In the genomic region with DNA sequence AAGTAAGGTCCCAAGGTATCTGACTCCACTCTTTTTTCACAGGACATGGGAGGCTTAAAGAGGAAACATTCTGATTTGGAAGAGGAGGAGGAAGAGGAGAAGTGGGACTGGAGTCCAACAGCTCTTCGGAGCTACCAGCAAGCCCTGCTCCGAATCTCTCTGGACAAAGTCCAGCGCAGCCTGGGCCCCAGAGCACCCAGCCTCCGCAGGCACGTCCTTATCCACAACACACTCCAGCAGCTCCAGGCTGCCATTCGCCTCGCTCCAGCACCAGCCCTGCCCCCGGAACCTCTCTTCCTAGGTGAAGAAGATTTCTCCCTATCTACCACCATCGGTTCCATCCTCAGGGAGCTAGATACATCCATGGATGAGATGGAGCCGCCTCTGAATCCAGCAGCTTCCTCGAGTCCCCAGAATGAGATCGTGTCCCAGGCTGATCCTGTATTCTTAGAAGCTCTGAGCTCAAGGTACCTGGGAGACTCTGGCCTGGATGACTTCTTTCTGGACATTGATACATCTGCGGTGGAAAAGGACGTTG, we compare ENCODE assay signal across 13 mouse cellular contexts. TPM values are rescaled to one million over a fixed set of nuclear protein-coding genes. Genes with fewer than 3 reads are reported as not detected.
A peak's percentile ranks its signal among the peaks of the same experiment; 100 is the strongest.
DNase-seq lines count a peak whose midpoint lies in the region; ATAC-seq and TF ChIP-seq lines count a peak whose summit lies in the region.
"Had no signal": no experiment of that assay in that cellular context is flagged by ENCODE, and none has a peak within 500 bp of the region (broad histone marks: within the 10 kb centered on the region; RNA-seq: fewer than 3 reads in every experiment).

No protein-coding gene starts in this region.

- DNase-seq in cerebellum, adult 9-11 months, result peak; percentile 66
- no peak for DNase-seq in cerebellum, adult 8-10 months
- no peak for DNase-seq in hindbrain, embryonic 10.5 days (ENCODE audit: low spot score)
- peak; percentile 59 to 70 for DNase-seq in kidney, adult 8-10 months
- peak; percentile 25 for DNase-seq in liver, postnatal 0 days
- DNase-seq in layer of hippocampus, adult 18-20 months (ENCODE audit: low spot score in 2 of 2), result no peak
- no peak for DNase-seq in layer of hippocampus, postnatal 25 days (ENCODE audit: extremely low spot score in 1 of 2, low spot score in 1 of 2)
- DNase-seq: embryo, embryonic 11 days; gastrocnemius, postnatal 10 days had no signal

- H3K9ac ChIP-seq in hindbrain, embryonic 12.5 days, result 0 out of 2 replicates have a peak overlapping the region, but pooled peaks have one; percentile 23
- H3K9ac ChIP-seq in liver, postnatal 0 days (replicated peaks), result no peak overlapping the region; the same call in none of the 2 replicates
- H3K9ac ChIP-seq: lung, embryonic 15.5 days had no signal

- H3K27ac ChIP-seq in hindbrain, embryonic 12.5 days, result no peak overlapping the region
- no peak overlapping the region for H3K27ac ChIP-seq in hindbrain, embryonic 10.5 days
- peak overlapping the region; percentile 99; the same call in 1 of the 2 replicates for H3K27ac ChIP-seq in liver, postnatal 0 days (ENCODE audit: low read depth)
- H3K27ac ChIP-seq: lung, embryonic 15.5 days had no signal

- WGBS in hindbrain, embryonic 12.5 days, result 96% methylated on average over 14 of the region's 14 CpGs
- 94% methylated on average over 14 of the region's 14 CpGs for WGBS in hindbrain, embryonic 10.5 days
- WGBS in liver, postnatal 0 days (ENCODE audit: insufficient replicate concordance), result 80% methylated on average over 14 of the region's 14 CpGs

- no peak overlapping the region for H3K4me2 ChIP-seq in hindbrain, embryonic 12.5 days (replicated peaks)
- H3K4me2 ChIP-seq in liver, postnatal 0 days (ENCODE audit: low read depth, low read length), result peak overlapping the region; percentile 74
- H3K4me2 ChIP-seq: lung, embryonic 15.5 days had no signal

- TF ChIP-seq CTCF in liver, postnatal 0 days (IDR thresholded peaks at IDR 0.05; ENCODE audit: low read depth), result no peak

- no peak for ATAC-seq in hindbrain, embryonic 12.5 days (ENCODE audit: low FRiP score)
- ATAC-seq in liver, postnatal 0 days, result no peak
- ATAC-seq: forebrain, embryonic 14.5 days had no signal

- peaks cover 21% of the 10 kb centered on the region; the same call in 1 of the 2 replicates for H3K36me3 ChIP-seq in hindbrain, embryonic 12.5 days
- peaks cover 24% of the 10 kb centered on the region for H3K36me3 ChIP-seq in hindbrain, embryonic 10.5 days
- H3K36me3 ChIP-seq in liver, postnatal 0 days (replicated peaks; ENCODE audit: insufficient read depth, low read length), result peaks cover 23% of the 10 kb centered on the region

- no peak for TF ChIP-seq EP300 in liver, postnatal 0 days (IDR thresholded peaks at IDR 0.05; ENCODE audit: low read depth)

- no peak overlapping the region for H3K4me3 ChIP-seq in hindbrain, embryonic 12.5 days
- H3K4me3 ChIP-seq in hindbrain, embryonic 10.5 days, result no peak overlapping the region
- H3K4me3 ChIP-seq in liver, postnatal 0 days (ENCODE audit: low read depth, low read length), result no peak overlapping the region
- H3K4me3 ChIP-seq: lung, embryonic 15.5 days had no signal

- no peaks in the 10 kb centered on the region for H3K27me3 ChIP-seq in hindbrain, embryonic 12.5 days
- H3K27me3 ChIP-seq in hindbrain, embryonic 10.5 days (ENCODE audit: insufficient read depth, poor library complexity, severe bottlenecking), result no peaks in the 10 kb centered on the region
- H3K27me3 ChIP-seq in liver, postnatal 0 days (ENCODE audit: insufficient read depth, low read length), result no peaks in the 10 kb centered on the region
- H3K27me3 ChIP-seq: lung, embryonic 15.5 days had no signal

- no peaks in the 10 kb centered on the region for H3K9me3 ChIP-seq in hindbrain, embryonic 12.5 days (replicated peaks)
- no peaks in the 10 kb centered on the region for H3K9me3 ChIP-seq in hindbrain, embryonic 10.5 days
- H3K9me3 ChIP-seq in liver, postnatal 0 days (ENCODE audit: low read length), result no peaks in the 10 kb centered on the region
- H3K9me3 ChIP-seq: lung, embryonic 15.5 days had no signal

- peaks cover 11% of the 10 kb centered on the region for H3K4me1 ChIP-seq in hindbrain, embryonic 12.5 days
- H3K4me1 ChIP-seq in hindbrain, embryonic 10.5 days (replicated peaks), result peaks cover 18% of the 10 kb centered on the region
- H3K4me1 ChIP-seq in liver, postnatal 0 days (ENCODE audit: insufficient read depth), result peaks cover 52% of the 10 kb centered on the region

RNA-seq across cellular contexts. Expression of gene Sertad3, which starts 2.6 kb away (rescaled TPM):
- polyA plus RNA-seq in hindbrain, embryonic 12.5 days (2016; fragmentation: Nextera tagmentation; extraction: Ambion mirVana), result 20.8 and 22.3 TPM in 2 replicates
- polyA plus RNA-seq in hindbrain, embryonic 10.5 days (2016; fragmentation: Nextera tagmentation; extraction: Ambion mirVana), result 23.0 and 24.2 TPM in 2 replicates
- 16.2 and 17.0 TPM in 2 replicates for polyA plus RNA-seq in liver, postnatal 0 days (2015; fragmentation: Nextera tagmentation; extraction: Ambion mirVana)
- 1 to 10 TPM; 4.2 to 5.1 TPM for total RNA-seq in layer of hippocampus, adult 18-20 months (2021)
- total RNA-seq in layer of hippocampus, postnatal 25 days (2021), result 1 to 10 TPM; 3.3 to 3.9 TPM

RNA-seq across cellular contexts. Expression of gene Sertad1, which starts 10.5 kb away (rescaled TPM):
- 17.5 TPM in 2 replicates for polyA plus RNA-seq in hindbrain, embryonic 12.5 days (2016; fragmentation: Nextera tagmentation; extraction: Ambion mirVana)
- 21.5 and 23.6 TPM in 2 replicates for polyA plus RNA-seq in hindbrain, embryonic 10.5 days (2016; fragmentation: Nextera tagmentation; extraction: Ambion mirVana)
- 18.3 and 18.5 TPM in 2 replicates for polyA plus RNA-seq in liver, postnatal 0 days (2015; fragmentation: Nextera tagmentation; extraction: Ambion mirVana)
- total RNA-seq in layer of hippocampus, adult 18-20 months (2021), result 10 to 100 TPM in 1 of 2 experiments, 1 to 10 TPM in 1; 8.7 to 11.5 TPM
- 1 to 10 TPM; 7.0 to 7.3 TPM for total RNA-seq in layer of hippocampus, postnatal 25 days (2021)

RNA-seq across cellular contexts. Expression of gene Prx, which starts 23.0 kb away (rescaled TPM):
- polyA plus RNA-seq in hindbrain, embryonic 12.5 days (2016; fragmentation: Nextera tagmentation; extraction: Ambion mirVana), result 2.5 and 3.5 TPM in 2 replicates
- polyA plus RNA-seq in hindbrain, embryonic 10.5 days (2016; fragmentation: Nextera tagmentation; extraction: Ambion mirVana), result 2.5 and 3.4 TPM in 2 replicates
- polyA plus RNA-seq in liver, postnatal 0 days (2015; fragmentation: Nextera tagmentation; extraction: Ambion mirVana), result 0.25 and 0.28 TPM in 2 replicates
- under 1 TPM; 0.25 to 0.35 TPM for total RNA-seq in layer of hippocampus, adult 18-20 months (2021)
- under 1 TPM; 0.32 to 0.38 TPM for total RNA-seq in layer of hippocampus, postnatal 25 days (2021)

RNA-seq across cellular contexts. Expression of gene Blvrb, which starts 28.4 kb away (rescaled TPM):
- polyA plus RNA-seq in hindbrain, embryonic 12.5 days (2016; fragmentation: Nextera tagmentation; extraction: Ambion mirVana), result 26.6 and 27.3 TPM in 2 replicates
- polyA plus RNA-seq in hindbrain, embryonic 10.5 days (2016; fragmentation: Nextera tagmentation; extraction: Ambion mirVana), result 40.6 and 41.8 TPM in 2 replicates
- 372 and 407 TPM in 2 replicates for polyA plus RNA-seq in liver, postnatal 0 days (2015; fragmentation: Nextera tagmentation; extraction: Ambion mirVana)
- total RNA-seq in layer of hippocampus, adult 18-20 months (2021), result 10 to 100 TPM; 18.5 to 20.1 TPM
- total RNA-seq in layer of hippocampus, postnatal 25 days (2021), result 10 to 100 TPM; 16.1 to 22.6 TPM

RNA-seq across cellular contexts. Expression of gene Sptbn4, which starts 28.7 kb away (rescaled TPM):
- 0.90 and 1.1 TPM in 2 replicates for polyA plus RNA-seq in hindbrain, embryonic 12.5 days (2016; fragmentation: Nextera tagmentation; extraction: Ambion mirVana)
- 0.33 and 0.34 TPM in 2 replicates for polyA plus RNA-seq in hindbrain, embryonic 10.5 days (2016; fragmentation: Nextera tagmentation; extraction: Ambion mirVana)
- polyA plus RNA-seq in liver, postnatal 0 days (2015; fragmentation: Nextera tagmentation; extraction: Ambion mirVana), result 0.02 and 0.18 TPM in 2 replicates
- total RNA-seq in layer of hippocampus, adult 18-20 months (2021), result 100 to 1,000 TPM; 130 to 133 TPM
- total RNA-seq in layer of hippocampus, postnatal 25 days (2021), result 100 to 1,000 TPM; 121 to 142 TPM
- total RNA-seq: neutrophil, adult 5-6 weeks had no signal

Comparison
In these comparisons a context has a peak if more than half of its experiments do, and no peak if none do; other contexts are left out.
1. DNase-seq: peak in cerebellum, adult 9-11 months (single experiment), kidney, adult 8-10 months (2 of 2) and liver, postnatal 0 days (single experiment); none in cerebellum, adult 8-10 months (single experiment), hindbrain, embryonic 10.5 days (single experiment), layer of hippocampus, adult 18-20 months (0 of 2) and layer of hippocampus, postnatal 25 days (0 of 2).